Mouse (Mus musculus) forebrain, embryonic 15.5 days (tissue): Measurements from ENCODE around the gene Shbg. TPM values are rescaled to one million over a fixed set of nuclear protein-coding genes. Genes with fewer than 3 reads are reported as not detected.
"Not testable (repeated sequence)": the region's sequence is repeated elsewhere in the genome, so short reads cannot be mapped to it uniquely, and the experiment has no call there.

ENCODE experiments used
- ATAC-seq: fragments of 200-750 bp; cut with Nextera tagmentation; replicated peaks from 2 replicates; pipeline ENCODE4 v1.8.0; 2017; ENCODE audit warnings: mild to moderate bottlenecking, moderate TSS enrichment, moderate library complexity
- H3K27ac ChIP-seq: fragments of 300-500 bp; sonication (generic); replicated peaks from 2 replicates; pipeline ENCODE4 v1.5.1; 2015; ENCODE audit warnings: mild to moderate bottlenecking, inconsistent platforms
- H3K27me3 ChIP-seq: fragments of 300-500 bp; sonication (generic); 2 replicates; pipeline ENCODE4 v1.6.1; 2015; ENCODE audit warnings: inconsistent platforms
- H3K36me3 ChIP-seq: fragments of 300-500 bp; sonication (generic); 2 replicates; pipeline ENCODE4 v1.6.1; 2015; ENCODE audit warnings: mild to moderate bottlenecking, inconsistent platforms
- H3K4me1 ChIP-seq: fragments of 300-500 bp; sonication (generic); 2 replicates; pipeline ENCODE4 v1.6.1; 2015; ENCODE audit warnings: inconsistent platforms
- H3K4me2 ChIP-seq: fragments of 300-500 bp; sonication (generic); replicated peaks from 2 replicates; pipeline ENCODE4 v1.6.1; 2015; ENCODE audit warnings: mild to moderate bottlenecking, inconsistent platforms
- H3K4me3 ChIP-seq: fragments of 300-500 bp; sonication (generic); 2 replicates; pipeline ENCODE4 v1.5.1; 2015; ENCODE audit warnings: mild to moderate bottlenecking, inconsistent platforms
- H3K9ac ChIP-seq: fragments of 300-500 bp; sonication (generic); replicated peaks from 2 replicates; pipeline ENCODE4 v1.6.1; 2015; ENCODE audit warnings: mild to moderate bottlenecking, inconsistent platforms
- H3K9me3 ChIP-seq: fragments of 300-500 bp; sonication (generic); 2 replicates; pipeline ENCODE4 v1.6.1; 2016; ENCODE audit warnings: inconsistent platforms
- WGBS: fragments of 180-500 bp; shearing (Covaris S2); methylation state at CpG from one replicate; pipeline ENCODE4 v1.1.7; 2015; ENCODE audit warnings: mixed read lengths; 5-methylcytosine and 5-hydroxymethylcytosine counted together
- polyA plus RNA-seq: library from polyadenylated mRNA; unstranded; fragments of >200 nt; fragmentation: Nextera tagmentation; extraction: Ambion mirVana; gene quantifications from 2 replicates; pipeline ENCODE4 v1.2.1, GENCODE M21; 2015

The Shbg gene
- polyA plus RNA-seq, 1 experiment from 2014 or later = not detected

DNA sequence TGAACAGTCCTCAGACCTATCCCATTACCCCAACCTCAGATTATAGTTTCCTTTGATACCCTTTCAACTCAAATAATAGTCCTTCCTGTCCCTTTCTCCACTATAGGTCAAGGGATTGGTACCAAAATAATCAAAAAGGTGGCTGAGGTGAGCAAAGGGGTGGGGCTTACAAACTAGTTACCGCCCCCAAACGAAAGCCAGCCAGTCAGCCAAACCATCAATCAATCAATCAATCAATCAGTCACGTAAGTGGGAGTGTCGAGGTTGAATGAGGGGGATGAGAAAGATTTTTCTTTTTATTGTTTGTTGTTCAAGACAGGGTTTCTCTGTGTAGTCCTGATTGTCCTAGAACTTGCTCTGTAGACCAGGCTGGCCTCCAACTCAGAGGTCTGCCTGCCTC is 5.3 kb upstream of the Shbg start:
- peak overlapping the region; percentile 70; the same call in 1 of the 2 replicates for H3K9ac ChIP-seq
- peaks cover 17% of the 10 kb centered on the region for H3K4me1 ChIP-seq
- peak overlapping the region; percentile 73 for H3K4me2 ChIP-seq
- 76% methylated on average over 4 of the region's 4 CpGs for WGBS
- no peaks in the 10 kb centered on the region for H3K36me3 ChIP-seq
- no peaks in the 10 kb centered on the region for H3K9me3 ChIP-seq
- no peak overlapping the region for H3K27ac ChIP-seq
- peak overlapping the region; percentile 52 for H3K4me3 ChIP-seq
- H3K27me3 ChIP-seq = no peaks in the 10 kb centered on the region
- ATAC-seq = no peak

DNA sequence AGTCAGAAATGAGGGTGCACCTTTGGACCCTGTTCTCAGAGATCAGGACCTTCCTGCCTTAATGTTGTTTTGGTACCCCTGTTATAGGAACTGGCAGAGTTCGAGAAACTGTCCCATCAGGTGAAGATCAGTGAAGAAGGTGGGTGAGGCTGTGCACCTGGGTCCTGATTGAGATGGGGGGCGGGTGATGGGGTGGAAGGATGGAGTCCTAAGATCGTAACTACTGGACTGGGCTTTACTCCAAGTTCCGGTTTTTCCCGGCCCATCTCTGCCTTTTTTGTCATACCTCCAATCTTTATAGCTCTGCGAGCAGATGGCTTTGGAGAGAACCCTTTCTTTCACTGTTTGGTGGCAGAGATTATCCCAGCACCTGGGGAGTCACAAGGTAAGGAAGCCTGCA is 4.7 kb upstream of the Shbg start:
- Histone ChIP-seq H3K9me3 (no peaks in the 10 kb centered on the region), H3K4me3 (peak overlapping the region; percentile 52), H3K36me3 (no peaks in the 10 kb centered on the region), H3K27me3 (no peaks in the 10 kb centered on the region), H3K9ac (peak overlapping the region; percentile 70), H3K4me2 (peak overlapping the region; percentile 73), H3K4me1 (peaks cover 17% of the 10 kb centered on the region), H3K27ac (peak overlapping the region; percentile 67)
- 25% methylated on average over 6 of the region's 6 CpGs for whole genome bisulfite sequencing
- ATAC-seq = no peak

DNA sequence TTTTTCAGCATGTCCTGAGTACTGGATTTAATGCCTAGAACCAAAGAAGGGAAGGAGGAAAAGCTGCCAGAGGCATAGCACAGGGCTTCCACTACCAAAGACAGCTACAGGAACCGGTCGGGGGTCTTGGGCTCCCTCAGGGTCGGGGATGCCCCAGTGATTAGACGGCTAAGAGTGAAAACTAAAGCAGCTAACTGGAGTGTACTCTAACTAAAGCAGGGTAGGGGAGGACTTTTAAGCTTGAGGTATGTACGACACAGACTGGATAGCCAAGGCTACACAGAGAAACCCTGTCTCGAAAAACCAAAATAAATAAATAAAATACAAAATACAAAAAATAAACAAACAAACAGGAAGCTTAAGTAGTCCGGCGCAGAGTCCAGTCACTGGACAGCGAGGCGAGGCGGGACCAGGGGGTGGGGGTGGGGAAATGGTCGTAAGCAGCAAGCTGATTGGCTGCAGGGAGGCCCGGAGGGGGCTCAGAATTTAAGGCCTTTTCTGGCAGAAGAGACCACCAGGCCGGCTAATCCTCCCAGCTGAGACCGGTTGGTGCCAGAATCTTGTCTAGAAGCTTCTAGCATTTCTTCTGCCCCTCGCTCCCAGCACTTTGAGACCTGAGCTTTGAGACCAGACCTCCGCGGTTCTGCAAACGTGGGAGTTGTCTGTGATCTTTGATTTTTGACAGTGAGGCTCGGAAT is 4.0 kb upstream of the Shbg start, which contains the start of gene Sat2:
Gene Sat2, plus strand, starts transcription at position 454 of the 698 bp plus-strand sequence.
- Histone ChIP-seq H3K4me3 (peak within 1 kb of the TSS; percentile 52), H3K9me3 (no peaks in the 10 kb centered on the region), H3K4me1 (peaks cover 17% of the 10 kb centered on the region), H3K4me2 (peak within 1 kb of the TSS; percentile 73), H3K9ac (peak within 1 kb of the TSS; percentile 70), H3K27ac (peak within 1 kb of the TSS; percentile 67), H3K27me3 (no peaks in the 10 kb centered on the region), H3K36me3 (no peaks in the 10 kb centered on the region)
- peak; percentile 80 for ATAC-seq
- under 1% methylated on average over 20 of the region's 20 CpGs for WGBS

DNA sequence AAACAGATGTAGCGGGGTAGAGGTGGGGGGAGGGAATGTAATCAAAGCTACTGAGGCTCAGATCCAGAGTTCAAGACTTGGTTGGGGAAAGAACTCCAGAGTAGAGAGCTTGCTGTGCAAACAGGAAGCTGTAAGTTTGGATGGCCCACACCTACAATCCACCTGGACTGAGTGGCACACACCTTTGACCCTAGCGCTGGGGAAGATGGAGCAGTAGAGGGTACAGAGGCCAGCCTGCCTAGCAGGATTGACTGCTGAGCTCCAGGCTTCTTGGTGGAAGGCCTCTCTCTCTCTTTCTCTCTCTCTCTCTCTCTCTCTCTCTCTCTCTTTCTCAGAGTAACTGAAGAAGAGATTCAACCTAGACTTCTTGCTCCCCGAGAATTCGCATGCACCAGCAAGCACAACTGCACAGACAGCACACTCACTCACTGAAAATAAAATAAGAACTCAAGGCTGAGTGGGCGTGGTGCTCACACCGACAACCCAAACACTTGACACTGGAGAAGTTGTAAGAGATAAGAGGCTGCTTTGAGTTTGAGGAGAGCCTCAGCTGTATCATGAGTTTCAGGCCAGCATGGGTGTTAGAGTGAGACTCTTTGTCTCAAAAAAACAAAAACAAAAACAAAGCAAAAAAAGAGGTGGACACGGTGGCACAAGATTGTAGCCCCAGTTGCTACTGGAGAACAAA is 2.8 kb upstream of the Shbg start:
- ATAC-seq = no peak
- H3K27ac ChIP-seq = no peak overlapping the region
- no peak overlapping the region for H3K9ac ChIP-seq
- no peaks in the 10 kb centered on the region for H3K36me3 ChIP-seq
- peaks cover 17% of the 10 kb centered on the region for H3K4me1 ChIP-seq
- WGBS = 88% methylated on average over 7 of the region's 7 CpGs
- H3K27me3 ChIP-seq = no peaks in the 10 kb centered on the region
- no peak overlapping the region for H3K4me3 ChIP-seq
- H3K4me2 ChIP-seq = no peak overlapping the region
- H3K9me3 ChIP-seq = no peaks in the 10 kb centered on the region

DNA sequence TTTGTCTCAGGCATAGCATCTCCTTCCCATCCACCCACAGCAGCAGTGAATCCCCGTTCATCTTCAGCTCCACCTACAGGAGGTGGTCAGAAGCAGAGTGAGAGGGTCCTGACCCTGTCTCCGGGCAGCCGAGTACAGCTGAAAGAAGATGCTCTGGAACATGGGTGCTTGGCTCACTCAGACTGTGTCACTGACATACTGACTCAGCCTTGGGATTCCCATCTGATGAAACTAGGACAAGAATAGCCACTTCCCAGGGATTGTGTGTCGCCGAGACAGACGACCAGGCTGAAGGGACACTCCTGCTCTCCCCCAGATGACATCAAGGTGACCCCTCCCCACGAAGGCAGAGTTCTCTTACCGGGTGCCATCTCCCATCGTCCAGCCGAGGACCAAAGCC is 924 bp downstream of the Shbg start:
- ATAC-seq = no peak

DNA sequence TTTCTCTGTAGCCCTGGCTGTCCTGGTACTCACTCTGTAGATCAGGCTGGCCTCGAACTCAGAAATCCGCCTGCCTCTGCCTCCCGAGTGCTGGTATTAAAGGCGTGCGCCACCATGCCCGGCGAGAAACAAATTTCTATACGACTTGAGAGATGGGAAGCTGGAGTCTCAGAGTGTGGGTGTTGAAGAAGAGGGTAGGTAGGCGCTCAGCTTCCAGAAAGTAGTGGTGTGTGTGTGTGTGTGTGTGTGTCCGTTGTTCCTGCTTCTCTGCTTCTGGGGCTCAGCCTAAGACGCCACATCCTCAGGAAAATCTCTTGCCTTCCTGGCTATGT is 3.5 kb downstream of the Shbg start:
- H3K27me3 ChIP-seq, H3K36me3 ChIP-seq, H3K4me2 ChIP-seq, H3K4me3 ChIP-seq, H3K27ac ChIP-seq, H3K9me3 ChIP-seq, H3K4me1 ChIP-seq, H3K9ac ChIP-seq, ATAC-seq: not testable (repeated sequence)
- 52% methylated on average over 11 of the region's 11 CpGs for WGBS

More for the DNA sequence above, 924 bp downstream of the Shbg start:
- Histone ChIP-seq H3K4me1 (peaks cover 10% of the 10 kb centered on the region), H3K27me3 (no peaks in the 10 kb centered on the region), H3K9ac (no peak overlapping the region), H3K9me3 (no peaks in the 10 kb centered on the region), H3K36me3 (no peaks in the 10 kb centered on the region), H3K27ac (no peak overlapping the region), H3K4me2 (no peak overlapping the region), H3K4me3 (no peak overlapping the region)
- 46% methylated on average over 10 of the region's 10 CpGs for WGBS

DNA sequence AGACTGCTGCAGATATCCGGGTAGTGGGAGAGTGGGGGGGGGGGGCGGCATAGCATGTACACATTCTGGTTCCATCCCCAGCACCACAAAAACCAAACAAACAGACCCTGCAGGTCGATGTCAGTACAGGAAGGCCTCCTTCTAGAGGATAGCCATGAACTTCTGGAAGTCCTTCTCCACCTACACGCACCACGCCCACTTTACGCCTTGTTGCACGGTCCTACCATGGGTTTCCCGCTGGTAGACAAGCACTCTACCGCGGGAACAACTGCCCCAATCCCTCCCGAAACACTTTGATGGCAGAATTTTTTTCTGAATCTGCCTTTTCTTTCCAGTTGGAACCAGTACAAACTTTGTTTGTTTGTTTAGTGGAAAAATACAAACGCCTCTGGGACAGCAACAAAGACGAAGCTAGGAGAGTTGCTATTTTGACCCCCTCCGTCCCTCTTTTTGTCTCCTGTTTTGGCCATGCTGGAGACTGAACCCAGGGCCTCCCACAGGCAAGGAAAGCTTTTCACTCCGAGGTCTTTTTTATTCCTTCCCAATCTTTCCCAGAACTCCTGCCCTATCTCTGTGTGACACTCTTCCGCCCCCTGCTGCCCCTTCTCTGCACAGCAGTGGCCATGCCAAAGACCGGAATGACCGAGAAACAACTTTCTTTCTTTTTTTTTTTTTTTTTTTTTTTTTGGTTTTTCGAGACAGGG is 4.0 kb downstream of the Shbg start:
- H3K4me2 ChIP-seq = no peak overlapping the region
- no peaks in the 10 kb centered on the region for H3K27me3 ChIP-seq
- H3K9me3 ChIP-seq = no peaks in the 10 kb centered on the region
- peaks cover 6% of the 10 kb centered on the region for H3K4me1 ChIP-seq
- WGBS = 4% methylated on average over 19 of the region's 19 CpGs
- H3K4me3 ChIP-seq = no peak overlapping the region
- H3K36me3 ChIP-seq = no peaks in the 10 kb centered on the region
- no peak overlapping the region for H3K27ac ChIP-seq
- ATAC-seq = no peak
- H3K9ac ChIP-seq = no peak overlapping the region

DNA sequence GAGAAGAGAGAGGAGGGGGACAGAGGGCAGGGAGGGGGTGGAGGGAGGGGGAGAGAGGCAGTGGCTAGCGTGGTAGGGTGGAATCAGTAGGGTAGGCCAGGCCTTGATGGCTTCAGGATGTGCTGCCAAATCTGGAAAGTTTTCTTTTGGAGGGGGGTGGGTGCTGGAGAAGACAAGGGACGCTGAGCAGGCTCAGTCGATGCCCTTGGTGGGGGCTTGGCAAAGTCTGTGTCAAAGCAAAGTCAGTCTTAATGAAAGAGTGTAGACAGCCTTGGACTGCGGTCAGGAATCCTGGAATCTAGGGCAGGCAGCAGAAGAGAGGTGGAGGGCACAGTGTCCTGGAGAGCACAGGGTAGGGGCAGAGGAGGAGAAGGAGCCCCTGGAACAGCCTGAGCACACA is 6.8 kb downstream of the Shbg start:
- H3K27ac ChIP-seq = no peak overlapping the region
- no peak overlapping the region for H3K4me3 ChIP-seq
- 69% methylated on average over 4 of the region's 4 CpGs for WGBS
- H3K36me3 ChIP-seq = no peaks in the 10 kb centered on the region
- H3K9me3 ChIP-seq = no peaks in the 10 kb centered on the region
- no peak overlapping the region for H3K4me2 ChIP-seq
- no peak overlapping the region for H3K9ac ChIP-seq
- no peak for ATAC-seq
- H3K4me1 ChIP-seq = peaks cover 11% of the 10 kb centered on the region
- no peaks in the 10 kb centered on the region for H3K27me3 ChIP-seq

DNA sequence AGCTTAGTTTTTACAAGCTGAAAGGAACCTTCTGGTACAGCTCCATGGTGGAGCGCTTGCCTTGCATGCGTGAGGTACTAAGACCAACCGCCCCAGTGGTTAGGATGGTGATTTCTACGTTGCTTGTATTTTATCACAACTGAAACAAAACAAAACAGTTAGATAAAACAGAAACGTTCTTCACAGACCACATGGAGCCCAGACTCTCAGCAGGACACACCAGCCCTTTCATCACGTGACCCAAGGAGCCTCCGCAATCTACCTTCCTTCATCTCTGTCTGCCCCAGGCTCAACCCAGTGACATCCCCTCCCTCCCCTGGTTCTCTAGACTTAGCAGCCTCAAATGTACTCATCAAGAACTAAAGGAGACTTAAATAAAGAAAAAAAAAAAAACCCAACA is 8.3 kb downstream of the Shbg start:
- no peak overlapping the region for H3K9ac ChIP-seq
- peaks cover 15% of the 10 kb centered on the region for H3K4me1 ChIP-seq
- no peak for ATAC-seq
- no peaks in the 10 kb centered on the region for H3K27me3 ChIP-seq
- 70% methylated on average over 7 of the region's 7 CpGs for WGBS
- H3K36me3 ChIP-seq = no peaks in the 10 kb centered on the region
- no peak overlapping the region for H3K4me2 ChIP-seq
- no peak overlapping the region for H3K27ac ChIP-seq
- no peaks in the 10 kb centered on the region for H3K9me3 ChIP-seq
- no peak overlapping the region for H3K4me3 ChIP-seq

DNA sequence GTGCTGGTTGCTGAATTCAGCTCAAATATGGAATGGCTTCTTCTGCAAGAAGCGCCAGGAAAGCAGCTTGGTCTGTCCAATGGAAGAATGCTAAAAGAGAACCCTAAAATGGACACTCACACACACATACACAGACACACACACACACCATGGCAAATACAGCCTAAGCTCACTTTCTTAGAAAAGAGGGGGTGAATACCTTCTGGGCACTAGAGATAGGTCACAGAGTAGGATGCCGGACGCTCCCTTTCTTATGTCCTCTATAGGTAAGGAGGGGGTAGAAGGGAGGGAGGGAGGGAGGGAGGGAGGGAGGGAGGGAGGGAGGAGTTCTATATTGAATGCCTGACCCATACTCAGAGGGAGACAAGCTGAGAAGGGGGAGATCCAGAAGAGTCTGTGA is 9.2 kb downstream of the Shbg start:
- Histone ChIP-seq H3K9me3 (no peaks in the 10 kb centered on the region), H3K36me3 (no peaks in the 10 kb centered on the region), H3K4me3 (no peak overlapping the region), H3K27me3 (no peaks in the 10 kb centered on the region), H3K4me1 (peaks cover 18% of the 10 kb centered on the region), H3K9ac (no peak overlapping the region), H3K4me2 (no peak overlapping the region), H3K27ac (no peak overlapping the region)
- WGBS = 85% methylated on average over 3 of the region's 3 CpGs
- no peak for ATAC-seq

DNA sequence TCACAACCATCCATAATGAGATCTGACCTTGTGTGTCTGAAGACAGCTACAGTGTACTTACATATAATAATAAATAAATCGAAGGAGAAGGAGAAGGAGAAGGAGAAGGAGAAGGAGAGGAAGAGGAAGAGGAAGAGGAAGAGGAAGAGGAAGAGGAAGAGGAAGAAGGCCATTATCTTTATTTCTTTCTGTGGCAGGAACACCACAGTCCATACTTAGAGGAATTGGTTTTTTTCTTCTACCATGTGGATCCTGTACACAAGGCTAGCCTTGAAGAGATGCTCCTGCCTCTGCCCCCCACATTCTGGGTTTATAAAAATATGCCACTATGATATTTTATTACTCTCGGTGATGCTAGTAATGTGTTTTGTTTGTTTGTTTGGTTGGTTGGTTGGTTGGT is 10.9 kb downstream of the Shbg start:
- H3K27me3 ChIP-seq = no peaks in the 10 kb centered on the region
- no peaks in the 10 kb centered on the region for H3K9me3 ChIP-seq
- peaks cover 17% of the 10 kb centered on the region for H3K4me1 ChIP-seq
- no peak overlapping the region for H3K27ac ChIP-seq
- 89% methylated on average over 2 of the region's 2 CpGs for WGBS
- H3K9ac ChIP-seq = no peak overlapping the region
- no peak for ATAC-seq
- H3K4me2 ChIP-seq = no peak overlapping the region
- H3K36me3 ChIP-seq = no peaks in the 10 kb centered on the region; the same call in 1 of the 2 replicates
- no peak overlapping the region for H3K4me3 ChIP-seq

DNA sequence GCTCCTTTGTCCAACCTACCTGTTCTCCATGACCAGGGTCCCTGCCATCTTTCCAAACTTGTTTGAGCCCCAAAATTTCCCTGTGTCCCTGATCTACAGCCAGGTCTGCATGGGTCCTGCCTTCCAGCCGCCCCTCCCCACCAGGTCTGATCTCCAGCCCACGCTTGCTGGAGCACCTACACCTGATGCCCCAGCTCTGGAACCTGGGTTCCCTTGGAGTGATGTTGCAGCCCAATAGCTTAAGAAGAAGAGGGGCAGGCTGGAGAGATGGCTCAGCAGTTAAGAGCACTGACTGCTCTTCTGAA is 11.3 kb downstream of the Shbg start:
- Histone ChIP-seq H3K4me1 (peaks cover 17% of the 10 kb centered on the region), H3K9ac (peak overlapping the region; percentile 14; the same call in 1 of the 2 replicates), H3K36me3 (no peaks in the 10 kb centered on the region; the same call in 1 of the 2 replicates), H3K9me3 (no peaks in the 10 kb centered on the region), H3K4me2 (peak overlapping the region; percentile 90), H3K27me3 (no peaks in the 10 kb centered on the region), H3K27ac (peak overlapping the region; percentile 41; the same call in 1 of the 2 replicates), H3K4me3 (peak overlapping the region; percentile 60)
- no peak for ATAC-seq
- 61% methylated on average over 2 of the region's 2 CpGs for WGBS
